Mouse (Mus musculus) skeletal muscle tissue, adult 2 months (tissue): ENCODE data around the gene Tars2.
"Not testable (repeated sequence)": the region's sequence is repeated elsewhere in the genome, so short reads cannot be mapped to it uniquely, and the experiment has no call there.

Experiments used
- DNase-seq: peaks from one replicate; pipeline ENCODE4 v3.0.0-alpha.2; 2012; ENCODE audit warnings: low read depth, low spot score

The Tars2 gene

DNA sequence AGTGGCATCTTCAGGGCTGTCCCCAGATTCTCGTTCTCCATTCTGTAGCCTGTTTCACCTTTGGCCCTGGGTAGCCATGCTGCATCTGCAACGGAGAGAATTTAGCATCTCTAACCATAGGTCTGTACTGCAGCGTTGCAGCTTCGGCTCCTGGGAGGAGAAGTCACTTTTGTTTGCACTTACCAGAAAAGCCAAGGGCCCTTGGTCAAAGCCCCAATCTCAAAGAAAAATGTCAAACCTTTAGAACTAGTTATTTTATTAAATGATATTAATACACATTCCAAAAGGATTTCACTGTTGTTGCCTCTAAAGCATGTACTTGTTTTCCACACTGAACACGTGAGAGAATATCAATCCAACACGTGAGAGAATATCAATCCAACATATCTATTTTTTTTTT lies at the start of gene Tars2:
Gene Tars2 (minus strand): TSS at position 101 of the 400 bp plus-strand sequence.
- no peak for DNase-seq

DNA sequence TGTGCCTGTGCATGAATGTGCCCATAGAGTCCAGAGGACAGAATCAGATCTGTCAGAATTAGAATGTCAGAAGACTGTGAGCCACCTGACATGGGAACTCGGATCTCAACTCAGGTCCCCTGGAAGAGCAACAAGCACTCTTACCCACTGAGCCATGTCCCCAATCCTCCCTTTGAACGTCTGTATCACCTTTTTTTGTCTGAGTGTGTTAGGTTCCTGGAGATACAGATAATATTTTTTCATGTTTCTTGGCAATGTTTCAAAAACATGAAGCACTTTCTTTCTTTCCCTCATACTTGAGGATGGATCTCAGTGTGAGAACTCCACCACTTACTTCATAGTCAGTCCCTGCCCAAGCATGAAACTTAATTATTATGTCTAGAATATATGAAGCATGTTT lies 48.4 kb upstream of the Tars2 start:
- no peak for DNase-seq

DNA sequence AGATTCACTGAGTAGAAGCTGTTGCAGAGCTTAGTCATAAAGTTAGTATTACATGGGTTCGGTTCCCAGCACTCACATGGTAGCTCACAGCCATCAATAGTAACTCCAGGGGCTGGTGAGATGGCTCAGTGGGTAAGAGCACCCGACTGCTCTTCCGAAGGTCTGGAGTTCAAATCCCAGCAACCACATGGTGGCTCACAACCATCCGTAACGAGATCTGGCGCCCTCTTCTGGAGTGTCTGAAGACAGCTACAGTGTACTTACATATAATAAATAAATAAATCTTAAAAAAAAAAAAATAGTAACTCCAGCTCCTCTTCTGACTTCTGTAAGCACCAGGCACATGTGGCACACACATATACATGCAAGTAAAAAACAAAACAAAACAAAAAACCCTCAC lies 47.6 kb upstream of the Tars2 start:
- DNase-seq, result not testable (repeated sequence)

DNA sequence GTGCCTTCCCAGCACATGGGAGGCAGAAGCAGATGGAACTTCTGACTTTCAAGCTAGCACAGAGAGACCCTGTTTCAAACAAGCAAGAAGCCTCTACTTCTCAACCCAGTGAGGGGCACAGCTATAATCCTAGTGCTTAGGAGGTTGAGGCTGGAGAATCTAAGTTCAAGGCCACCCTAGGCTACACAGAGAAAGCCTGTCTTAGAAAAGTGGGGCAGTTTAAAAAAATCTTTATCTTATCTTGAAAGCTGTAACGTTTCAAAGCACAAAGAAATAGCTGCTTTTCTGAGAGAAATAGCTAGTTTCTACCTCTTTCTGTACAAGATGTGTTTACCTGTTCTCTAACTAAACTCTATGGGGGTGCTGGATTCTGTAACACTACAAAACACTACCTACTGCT lies 46.7 kb upstream of the Tars2 start:
- no peak for DNase-seq

DNA sequence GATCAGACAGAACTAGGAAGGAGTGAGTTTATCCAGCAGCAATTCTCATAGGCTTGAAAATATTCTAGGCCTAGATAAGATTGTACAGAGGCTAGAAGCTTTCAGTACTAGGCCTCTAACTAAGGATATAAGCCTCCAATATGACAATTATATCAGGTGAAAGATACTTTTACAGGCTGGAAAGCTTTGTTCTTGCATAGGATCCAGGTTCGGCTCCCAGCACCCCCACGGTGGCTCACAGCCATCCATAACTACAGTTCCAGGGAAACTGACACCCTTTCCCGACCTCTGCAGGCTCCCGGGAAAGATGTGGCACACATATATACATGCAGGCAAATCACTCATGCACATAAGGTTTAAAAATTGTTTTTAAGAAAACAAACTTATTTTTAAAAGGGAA lies 43.8 kb upstream of the Tars2 start:
- DNase-seq, result no peak

DNA sequence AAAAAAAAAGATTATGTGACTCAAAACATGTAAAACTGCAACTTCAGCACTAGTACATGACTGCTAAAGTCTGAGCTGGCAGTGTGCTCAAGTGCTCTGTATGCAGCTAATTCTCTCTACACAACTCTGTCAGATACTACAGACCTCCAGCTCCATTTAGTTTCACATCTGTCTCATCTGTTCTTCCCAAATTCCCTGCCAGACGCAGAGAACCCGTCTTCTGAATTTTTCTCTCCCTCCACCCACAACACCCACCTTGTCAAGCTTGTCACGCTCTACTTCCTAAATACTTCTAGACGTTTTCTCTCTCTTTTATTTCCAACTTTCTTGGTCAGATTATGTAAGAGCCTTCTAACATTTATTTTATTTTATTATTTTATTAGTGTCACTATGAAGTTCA lies 38.8 kb upstream of the Tars2 start:
- DNase-seq, result no peak

DNA sequence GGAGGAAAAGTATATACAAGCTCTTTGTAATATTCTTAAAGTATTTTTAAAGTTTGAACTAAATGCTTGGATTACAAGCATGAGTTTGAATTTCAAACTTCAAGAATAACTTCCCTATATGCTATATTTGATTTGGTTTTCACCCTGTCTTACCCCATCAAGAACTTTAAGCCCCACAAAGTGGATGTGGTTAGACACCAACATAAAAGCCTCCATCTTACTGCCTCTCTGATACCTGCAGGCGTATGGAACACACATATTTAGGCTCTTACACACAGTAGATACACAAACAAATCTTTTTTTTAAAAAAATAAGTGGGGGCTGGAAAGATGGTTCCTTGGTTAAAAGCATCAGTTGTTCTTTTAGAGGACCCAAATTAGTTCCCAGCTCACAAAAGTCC lies 34.3 kb upstream of the Tars2 start:
- DNase-seq, result no peak

DNA sequence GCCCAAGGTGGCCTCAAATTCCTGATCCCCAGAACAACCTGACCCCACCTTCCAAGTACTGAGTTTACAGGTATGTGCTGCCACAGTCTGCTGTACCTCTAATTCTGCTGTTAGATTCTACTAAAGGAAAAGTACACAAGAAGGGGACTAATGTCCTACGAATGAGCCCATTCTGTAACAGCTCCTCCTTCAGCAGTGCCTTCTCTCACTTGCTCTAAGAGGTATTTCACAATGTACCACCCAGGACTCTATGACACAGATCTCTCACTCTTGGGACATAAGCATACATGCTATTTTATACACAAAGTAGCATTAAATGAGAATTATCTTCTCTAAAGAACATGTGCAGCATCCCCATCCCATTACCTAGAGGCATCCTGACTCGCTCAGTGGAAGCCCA lies 33.7 kb upstream of the Tars2 start:
- no peak for DNase-seq

DNA sequence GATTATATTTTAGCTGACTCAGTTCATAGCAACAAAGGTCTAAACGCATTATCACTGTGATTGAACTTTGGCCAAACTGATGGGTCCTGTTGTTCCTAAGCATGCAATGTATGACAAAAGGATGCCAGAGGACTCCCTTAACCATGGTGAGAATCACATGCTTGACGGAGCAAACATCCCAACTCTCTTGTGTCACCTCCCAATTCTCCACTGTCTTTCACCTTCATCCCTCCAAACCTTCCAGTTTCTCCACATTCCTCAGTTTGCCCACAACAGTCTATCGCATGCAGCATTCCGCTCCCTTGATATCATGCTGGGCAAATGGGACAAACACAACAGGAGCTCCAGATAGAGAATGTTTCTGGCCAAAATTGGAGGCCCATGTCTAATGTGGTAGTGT lies 25.5 kb upstream of the Tars2 start:
- DNase-seq, result no peak

DNA sequence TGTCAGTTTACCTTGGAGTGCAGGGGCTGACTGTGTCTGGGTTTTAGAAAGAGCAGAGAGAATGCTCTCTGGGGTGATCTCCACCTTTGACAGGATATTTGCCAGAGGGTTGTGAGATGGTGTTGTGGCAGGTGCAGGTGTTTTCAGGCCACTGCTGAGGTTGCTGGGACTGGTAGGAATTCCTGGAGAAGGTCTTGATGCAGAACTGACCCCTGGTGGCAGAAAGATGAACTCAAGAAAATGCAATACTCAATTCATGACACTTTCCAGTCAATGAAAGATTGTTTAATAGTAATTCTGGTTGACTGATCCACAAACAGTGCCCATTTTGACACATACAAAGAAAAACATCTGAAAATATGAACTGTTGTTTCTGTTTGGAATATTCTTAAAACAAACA lies 12.0 kb upstream of the Tars2 start:
- DNase-seq, result no peak

DNA sequence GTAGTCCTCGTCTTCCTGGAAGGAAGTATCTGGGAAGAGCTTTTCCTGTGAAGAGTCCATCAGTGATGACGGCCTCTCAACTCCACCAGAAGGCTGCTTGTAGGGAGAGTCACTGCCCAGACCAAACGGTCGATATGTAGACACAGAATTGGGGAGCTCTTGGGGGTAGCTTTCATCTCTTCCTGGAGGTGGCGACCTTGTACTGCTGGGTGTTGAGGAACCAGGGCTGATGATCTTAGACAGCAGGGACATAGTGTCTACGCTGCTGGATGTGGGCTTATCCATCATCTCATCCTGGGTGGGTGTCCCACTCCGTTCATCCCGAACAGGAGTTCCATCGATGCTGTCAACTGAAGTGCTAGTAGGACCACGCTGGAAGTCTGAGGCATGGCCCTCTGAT lies 5.5 kb upstream of the Tars2 start:
- DNase-seq, result no peak

DNA sequence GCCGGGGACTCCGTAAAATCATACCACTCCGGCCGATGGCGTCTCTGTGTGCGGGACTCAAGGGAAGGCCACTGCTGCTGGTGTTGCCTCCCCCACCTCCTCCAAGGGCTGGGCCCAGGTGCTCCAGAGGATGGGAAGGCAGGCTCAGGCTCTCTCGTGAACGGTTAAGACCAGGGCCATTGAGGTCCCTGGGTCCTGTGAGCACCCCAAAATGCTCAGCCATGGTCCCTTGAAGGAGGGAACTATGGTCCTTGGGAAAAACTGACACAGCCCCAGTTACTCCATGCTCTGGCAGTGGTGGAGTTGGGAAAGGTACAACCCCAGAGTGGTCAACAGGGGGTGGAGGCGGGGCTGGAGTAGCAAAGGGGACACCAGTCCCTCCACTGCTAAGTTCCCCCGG lies 3.8 kb upstream of the Tars2 start:
- no peak for DNase-seq

DNA sequence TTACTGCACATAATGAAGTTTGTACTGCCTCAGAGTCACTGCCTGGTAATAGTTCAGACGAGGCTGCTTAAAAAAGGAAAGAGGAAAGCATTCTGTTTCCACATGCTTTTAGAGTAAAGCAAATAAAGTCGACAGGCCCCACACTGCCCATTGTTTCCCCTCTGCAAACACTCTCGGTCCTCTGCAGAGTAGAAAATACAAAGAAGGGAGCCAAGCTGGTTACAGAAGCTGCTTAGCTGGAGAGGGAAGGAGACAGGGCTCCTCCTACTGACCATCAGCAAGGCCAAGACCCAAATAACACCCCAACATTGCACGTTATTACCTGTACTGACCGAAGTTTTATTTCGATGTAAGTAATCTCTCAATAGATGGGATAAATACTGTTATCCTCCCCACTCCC lies 3.0 kb upstream of the Tars2 start:
- no peak for DNase-seq

DNA sequence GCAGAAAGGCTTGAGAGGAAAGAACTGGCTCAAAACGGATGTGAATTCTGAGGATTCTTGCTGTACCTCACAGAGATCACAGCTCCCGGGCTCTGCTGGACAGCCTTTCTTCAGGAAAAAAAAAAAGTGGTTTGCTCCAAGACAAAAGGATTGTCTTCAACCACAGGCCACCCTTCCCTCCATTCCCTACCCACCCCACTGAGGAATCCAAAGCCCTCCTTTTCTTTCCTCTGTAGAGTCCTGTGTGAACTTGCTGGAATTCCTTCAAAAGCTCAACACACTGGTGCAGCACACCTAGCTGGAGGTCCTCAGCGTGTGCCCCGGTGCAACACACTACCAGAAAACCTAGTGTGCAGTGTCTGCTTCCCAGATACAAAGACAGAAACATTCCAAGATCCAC lies 1.8 kb upstream of the Tars2 start:
- no peak for DNase-seq

DNA sequence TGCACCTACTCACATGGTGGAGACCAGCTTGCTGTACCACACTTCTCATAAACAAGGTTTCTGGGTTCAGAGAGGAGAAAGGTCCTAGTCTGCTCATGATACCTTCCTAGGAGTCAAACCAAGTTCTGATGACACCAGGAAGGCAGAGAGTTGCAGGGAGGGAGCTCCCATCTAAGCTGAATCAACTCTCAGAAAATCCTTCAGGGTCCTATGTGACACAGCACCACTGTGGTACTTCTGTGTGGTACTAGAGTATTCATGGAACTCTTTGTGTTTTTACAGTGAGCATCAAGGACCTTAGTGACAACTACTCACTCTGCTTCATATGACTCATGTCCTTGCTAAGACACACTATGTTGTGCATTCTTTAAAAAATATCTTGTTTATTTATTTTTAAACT lies 650 bp upstream of the Tars2 start:
- no peak for DNase-seq

DNA sequence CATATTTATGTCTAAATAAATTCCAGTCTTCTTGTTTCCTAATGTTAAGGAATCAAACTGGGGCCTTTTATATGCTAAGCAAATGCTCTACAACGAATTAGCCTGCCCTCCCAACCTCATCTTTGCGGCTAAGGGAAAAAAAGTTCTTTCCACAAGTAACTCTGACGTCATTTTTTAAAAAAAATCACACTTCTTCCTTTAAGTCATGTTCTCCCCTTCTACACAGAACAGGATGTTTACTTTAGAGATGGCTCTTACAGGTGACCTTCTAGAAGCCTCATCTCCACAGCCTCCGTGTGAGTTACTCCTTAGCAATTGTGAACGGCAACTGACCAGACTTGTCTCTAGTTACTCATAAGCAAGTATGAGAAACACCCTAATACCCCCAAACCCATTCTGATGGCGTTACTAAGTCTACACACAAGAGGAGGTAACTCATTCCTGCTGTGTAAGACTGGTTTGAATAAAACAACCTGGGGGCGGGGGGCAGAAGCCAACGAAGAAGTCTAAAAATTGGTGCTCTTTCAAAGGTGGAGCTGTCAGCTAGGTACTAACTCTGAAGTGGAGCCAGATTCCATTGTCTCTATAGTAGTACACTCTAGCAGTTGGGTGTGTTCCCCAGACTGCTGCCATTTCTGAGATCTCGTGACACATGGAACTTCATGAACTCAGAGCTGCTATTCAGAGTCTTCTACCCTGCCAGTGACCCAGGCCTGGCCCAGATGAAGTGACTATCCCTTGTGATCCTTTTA lies 1.4 kb downstream of the Tars2 start:
- DNase-seq, result no peak

DNA sequence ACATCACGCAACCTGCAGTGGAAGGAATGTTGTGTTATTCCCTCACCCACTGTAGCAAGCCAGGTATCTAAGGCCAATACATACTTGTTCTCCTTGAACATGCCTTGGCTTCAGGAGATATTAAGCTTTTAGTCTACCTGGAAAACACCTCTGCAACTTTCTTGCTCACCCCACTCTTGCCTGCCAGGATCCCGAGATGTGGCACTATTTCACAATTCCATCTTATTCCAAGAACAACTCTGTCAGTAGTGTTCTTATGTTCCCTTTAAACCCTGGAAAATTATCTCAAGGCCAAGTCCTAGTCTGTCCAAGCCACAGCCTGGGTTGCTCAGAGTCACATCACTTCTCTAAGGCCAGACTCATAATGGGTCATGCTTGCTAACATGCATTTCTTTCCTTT lies 3.2 kb downstream of the Tars2 start:
- no peak for DNase-seq

DNA sequence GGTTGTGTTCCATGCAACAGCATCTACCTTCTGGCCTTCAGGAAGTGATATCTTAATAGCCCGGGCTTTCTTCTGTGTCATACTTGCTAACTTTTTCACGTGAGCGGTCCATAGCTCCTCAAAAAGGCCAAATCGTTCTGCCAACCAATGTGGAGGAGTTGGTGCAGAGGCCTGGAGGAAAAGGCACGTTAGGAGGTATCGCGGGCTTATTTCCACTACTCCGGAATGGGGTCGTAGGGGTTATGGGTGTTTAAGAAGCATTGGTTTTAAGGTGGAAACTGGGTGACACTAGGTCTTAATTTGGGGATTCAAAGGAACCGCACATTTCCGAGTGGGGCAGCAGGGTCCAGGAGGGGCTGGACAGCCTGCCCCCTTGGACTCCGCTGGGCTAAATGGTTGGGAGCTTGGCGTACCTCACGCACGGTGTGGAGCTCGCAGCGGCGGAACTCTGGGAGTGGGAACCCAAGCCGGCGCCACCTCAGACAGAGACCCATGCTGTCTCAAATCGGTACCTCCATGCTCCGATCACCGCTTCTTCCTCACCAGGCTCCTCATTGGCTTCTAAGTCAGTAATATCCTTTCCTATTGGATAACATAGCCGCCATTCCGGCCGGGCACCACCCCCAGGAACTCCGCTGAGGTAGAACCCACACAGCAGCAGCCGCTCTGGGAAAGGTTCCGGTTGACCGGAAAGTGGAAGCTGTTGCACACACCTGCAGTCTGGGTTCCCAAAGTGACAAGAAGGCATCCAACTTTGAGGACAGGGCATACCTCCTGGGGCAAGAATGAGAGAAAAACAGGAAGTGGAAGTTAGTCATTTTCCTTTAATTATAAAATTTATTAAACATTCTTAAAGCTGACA lies 5.4 kb downstream of the Tars2 start:
- DNase-seq, result peak; percentile 91

DNA sequence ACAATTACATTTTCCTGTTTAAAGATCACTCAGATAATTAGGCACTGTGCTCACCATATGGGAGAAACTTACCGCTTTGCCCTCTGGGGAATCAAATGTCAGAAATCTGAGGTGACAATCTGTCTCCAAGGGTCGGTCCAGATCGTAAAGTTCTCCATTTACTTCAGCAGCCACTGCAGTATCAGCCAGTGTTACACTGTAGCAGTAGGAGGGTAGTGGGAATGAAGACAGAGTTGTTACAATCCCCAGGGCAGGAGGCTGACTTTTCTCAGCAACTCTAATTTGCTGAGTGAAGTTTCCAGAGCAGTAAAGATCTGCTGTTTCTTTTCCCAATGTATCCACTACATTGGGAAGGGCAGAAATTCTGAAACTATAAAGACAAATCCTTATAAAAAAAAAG lies 7.1 kb downstream of the Tars2 start:
- DNase-seq, result no peak

DNA sequence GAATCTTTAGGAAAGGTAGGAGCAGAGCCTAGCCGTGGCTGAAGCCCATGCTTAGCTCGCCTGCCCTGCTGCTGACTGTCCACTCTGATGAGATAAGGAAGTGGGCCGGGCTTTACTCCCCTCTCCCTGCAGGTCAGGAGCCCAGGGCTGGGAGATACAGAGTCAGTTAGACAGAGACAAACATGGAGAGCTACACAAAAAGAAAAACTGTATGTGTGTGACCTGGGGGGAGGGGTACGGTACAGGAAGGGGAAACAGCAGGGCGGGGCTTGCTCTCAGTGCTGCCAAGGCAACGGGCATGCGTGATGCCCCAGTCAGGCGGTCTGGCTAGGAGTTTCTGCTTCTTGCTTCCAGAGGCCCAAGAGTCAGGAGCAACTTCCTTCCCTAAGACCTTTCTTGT lies 19.6 kb downstream of the Tars2 start:
- DNase-seq, result peak; percentile 30

DNA sequence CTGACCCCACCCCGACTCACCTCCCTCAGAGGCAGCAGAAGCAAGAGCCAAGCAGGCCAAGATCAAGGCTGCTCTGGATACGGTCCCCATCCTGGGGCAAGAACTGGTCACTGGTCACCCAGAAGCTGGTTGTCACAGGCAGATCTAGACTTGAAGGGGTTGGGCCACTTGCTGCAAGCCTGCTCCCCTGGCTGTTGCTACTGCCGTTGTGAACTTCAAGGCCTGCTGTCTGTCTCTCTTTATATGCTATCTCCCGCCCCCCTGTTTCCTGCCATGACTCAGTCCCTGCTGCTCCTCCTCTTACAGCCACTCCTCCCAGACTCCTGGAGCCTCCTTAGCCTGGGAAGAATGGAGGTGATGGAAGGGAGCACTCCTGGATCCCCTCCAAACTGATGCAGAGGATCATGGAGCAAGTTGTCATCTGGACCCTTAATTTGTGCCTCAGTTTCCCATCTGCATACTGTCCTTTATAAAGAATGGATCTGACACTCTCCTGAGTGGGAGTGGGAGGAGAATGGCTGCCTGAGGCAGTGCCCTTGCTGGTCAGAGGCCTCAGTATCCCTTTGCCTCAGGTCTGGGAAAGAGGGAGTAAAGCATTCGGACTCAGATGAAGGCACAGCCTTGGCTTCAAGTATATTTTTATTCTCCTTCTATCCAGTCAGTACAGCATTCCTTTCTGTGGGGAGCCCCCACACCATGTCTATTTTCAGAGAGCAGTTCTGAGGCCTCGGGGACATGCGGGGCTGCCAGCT lies 20.5 kb downstream of the Tars2 start, which contains the start of gene Ecm1:
Gene Ecm1 (minus strand): TSS at position 217 of the 752 bp plus-strand sequence.
- peak; percentile 61 for DNase-seq

DNA sequence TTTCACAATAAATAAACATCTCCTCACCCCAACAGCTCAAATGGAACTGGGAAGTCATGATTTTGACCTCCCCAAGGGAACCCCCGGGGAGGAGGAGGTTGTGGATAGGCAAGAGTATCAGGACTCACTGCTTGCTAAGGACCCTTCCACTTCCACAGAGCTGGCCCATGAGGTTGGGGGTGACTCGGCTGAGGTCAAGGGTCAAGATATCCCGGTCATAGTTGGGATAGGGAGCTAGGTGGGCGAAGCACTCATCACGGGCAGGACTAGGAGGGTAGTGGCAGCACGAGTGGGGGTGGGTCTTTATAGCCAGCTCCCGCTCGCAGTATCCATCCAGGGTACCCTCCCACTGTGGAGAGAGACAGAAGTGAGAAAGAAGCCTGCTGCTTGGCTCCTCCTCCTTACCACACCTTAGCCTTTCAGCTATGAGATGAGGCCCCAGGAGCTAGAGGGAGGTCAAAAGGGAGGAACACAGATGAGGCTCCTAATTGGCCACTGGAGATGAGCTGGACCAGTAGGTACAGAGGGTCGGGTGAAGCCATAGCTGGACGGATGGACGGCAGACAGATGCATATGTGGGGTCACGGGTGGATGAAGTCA lies 24.8 kb downstream of the Tars2 start:
- no peak for DNase-seq
